Mouse (Mus musculus): ENCODE measurements around the gene Otog. TPM values are rescaled to one million over a fixed set of nuclear protein-coding genes. Genes with fewer than 3 reads are reported as not detected.

Otog gene
- polyA plus RNA-seq, 1 experiment = 0.77 TPM

GRCm38 (mm10) chr7:46238346-46238745 lies 2.4 kb upstream of the Otog start, which contains the start of gene Ush1c:
Gene Ush1c (minus strand): TSS chr7:46238503.
- TF ChIP-seq POLR2A (IDR thresholded peaks at IDR 0.05; ENCODE audit: control insufficient read depth, low read depth, low read length) = no peak
- no peak for TF ChIP-seq CTCF (IDR thresholded peaks at IDR 0.05; ENCODE audit: control insufficient read depth, insufficient read depth, insufficient replicate concordance, low read depth, low read length)
- H3K4me3 ChIP-seq (ENCODE audit: control insufficient read depth, low read depth, low read length) = no peak within 1 kb of the TSS

DNA sequence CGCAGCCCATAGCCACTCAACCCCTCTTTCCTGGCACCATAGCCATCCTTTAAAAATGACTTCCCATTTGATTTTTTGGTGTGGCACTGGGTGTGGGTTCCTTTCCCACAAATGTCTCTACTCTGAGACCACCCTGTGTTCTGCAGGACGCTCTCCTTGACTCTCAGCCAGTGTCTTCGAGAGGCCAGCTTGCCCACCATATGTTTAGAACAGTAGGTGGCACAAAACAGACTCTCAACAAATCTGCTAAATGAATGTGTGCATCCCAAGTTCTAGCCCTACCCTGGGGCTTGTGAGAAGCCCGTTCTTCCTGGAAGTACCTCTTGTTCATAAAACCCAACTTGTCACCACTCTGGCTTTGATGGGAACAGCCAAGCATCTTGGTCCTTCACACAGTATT lies 696 bp upstream of the Otog start:
- H3K27ac ChIP-seq (ENCODE audit: control insufficient read depth, insufficient read depth, low read depth, low read length) = no peak overlapping the region
- H3K27me3 ChIP-seq (ENCODE audit: control insufficient read depth, insufficient read depth, low read length) = no peaks in the 10 kb centered on the region
- TF ChIP-seq POLR2A (IDR thresholded peaks at IDR 0.05; ENCODE audit: control insufficient read depth, low read depth, low read length) (no peak), CTCF (IDR thresholded peaks at IDR 0.05; ENCODE audit: control insufficient read depth, insufficient read depth, insufficient replicate concordance, low read depth, low read length) (no peak)
- H3K36me3 ChIP-seq (ENCODE audit: control insufficient read depth, insufficient read depth, low read length) = no peaks in the 10 kb centered on the region
- no peak overlapping the region for H3K4me3 ChIP-seq (ENCODE audit: control insufficient read depth, low read depth, low read length)
- H3K4me1 ChIP-seq (ENCODE audit: control insufficient read depth, insufficient read depth, low read length) = no peaks in the 10 kb centered on the region

More at GRCm38 (mm10) chr7:46238346-46238745, 2.4 kb upstream of the Otog start, which contains the start of gene Ush1c:
- H3K27ac ChIP-seq (ENCODE audit: control insufficient read depth, insufficient read depth, low read depth, low read length) = no peak within 1 kb of the TSS
- H3K4me1 ChIP-seq (ENCODE audit: control insufficient read depth, insufficient read depth, low read length) = no peaks in the 10 kb centered on the region
- no peaks in the 10 kb centered on the region for H3K27me3 ChIP-seq (ENCODE audit: control insufficient read depth, insufficient read depth, low read length)
- H3K36me3 ChIP-seq (ENCODE audit: control insufficient read depth, insufficient read depth, low read length) = no peaks in the 10 kb centered on the region

DNA sequence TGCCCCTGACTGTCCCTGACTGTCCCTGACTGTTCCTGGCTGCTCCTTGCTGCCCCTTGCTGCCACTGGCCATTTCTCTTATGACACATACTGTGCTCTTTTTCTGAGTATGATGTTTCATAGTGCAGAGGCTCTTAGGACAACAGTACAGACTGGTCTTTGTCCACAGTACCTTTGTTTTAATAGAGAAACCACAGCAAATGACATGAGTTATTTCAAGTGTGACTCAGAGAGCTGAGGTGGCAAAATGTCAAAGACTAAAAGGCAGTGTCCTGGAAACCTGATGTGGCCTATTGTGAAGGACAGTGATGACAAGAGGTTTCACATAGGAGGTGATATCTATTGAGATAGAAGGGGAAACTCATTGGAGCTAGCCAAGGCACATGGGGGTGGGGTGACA lies 6.1 kb downstream of the Otog start:
- H3K4me3 ChIP-seq (ENCODE audit: control insufficient read depth, low read depth, low read length) = no peak overlapping the region
- no peak overlapping the region for H3K27ac ChIP-seq (ENCODE audit: control insufficient read depth, insufficient read depth, low read depth, low read length)
- no peaks in the 10 kb centered on the region for H3K27me3 ChIP-seq (ENCODE audit: control insufficient read depth, insufficient read depth, low read length)
- no peaks in the 10 kb centered on the region for H3K36me3 ChIP-seq (ENCODE audit: control insufficient read depth, insufficient read depth, low read length)
- H3K4me1 ChIP-seq (ENCODE audit: control insufficient read depth, insufficient read depth, low read length) = no peaks in the 10 kb centered on the region
- no peak for TF ChIP-seq POLR2A (IDR thresholded peaks at IDR 0.05; ENCODE audit: control insufficient read depth, low read depth, low read length)
- no peak for TF ChIP-seq CTCF (IDR thresholded peaks at IDR 0.05; ENCODE audit: control insufficient read depth, insufficient read depth, insufficient replicate concordance, low read depth, low read length)

DNA sequence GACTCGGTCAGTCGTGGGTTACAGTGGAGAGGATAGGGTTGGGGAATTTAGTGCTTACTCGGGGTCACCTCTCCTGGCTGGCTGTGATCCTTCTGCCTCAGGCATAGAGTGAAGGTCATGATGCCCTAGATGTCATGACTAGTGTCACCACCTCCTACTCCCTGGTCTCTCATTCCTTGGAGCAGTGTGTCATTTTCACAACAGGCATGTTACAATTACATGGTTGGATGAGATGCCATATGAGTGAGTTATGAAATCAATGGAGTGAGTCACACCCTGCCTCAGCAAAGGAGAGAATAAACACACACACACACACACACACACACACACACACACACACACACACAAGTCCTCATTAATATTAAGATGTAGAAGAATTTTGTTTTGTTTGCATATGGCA lies 6.8 kb downstream of the Otog start:
- H3K4me1 ChIP-seq (ENCODE audit: control insufficient read depth, insufficient read depth, low read length) = no peaks in the 10 kb centered on the region
- H3K27ac ChIP-seq (ENCODE audit: control insufficient read depth, insufficient read depth, low read depth, low read length) = no peak overlapping the region
- TF ChIP-seq CTCF (IDR thresholded peaks at IDR 0.05; ENCODE audit: control insufficient read depth, insufficient read depth, insufficient replicate concordance, low read depth, low read length) = no peak
- TF ChIP-seq POLR2A (IDR thresholded peaks at IDR 0.05; ENCODE audit: control insufficient read depth, low read depth, low read length) = no peak
- H3K27me3 ChIP-seq (ENCODE audit: control insufficient read depth, insufficient read depth, low read length) = no peaks in the 10 kb centered on the region
- H3K4me3 ChIP-seq (ENCODE audit: control insufficient read depth, low read depth, low read length) = no peak overlapping the region
- H3K36me3 ChIP-seq (ENCODE audit: control insufficient read depth, insufficient read depth, low read length) = no peaks in the 10 kb centered on the region

- TF ChIP-seq CTCF (IDR thresholded peaks at IDR 0.05; ENCODE audit: control insufficient read depth, insufficient read depth, insufficient replicate concordance, low read depth, low read length) (peak; percentile 63; the same call in 1 of the 2 replicates), POLR2A (IDR thresholded peaks at IDR 0.05; ENCODE audit: control insufficient read depth, low read depth, low read length) (no peak)
- H3K4me1 ChIP-seq (ENCODE audit: control insufficient read depth, insufficient read depth, low read length) = no peaks in the 10 kb centered on the region; the same call in 1 of the 2 replicates
- H3K27ac ChIP-seq (ENCODE audit: control insufficient read depth, insufficient read depth, low read depth, low read length) = no peak overlapping the region
- no peaks in the 10 kb centered on the region for H3K27me3 ChIP-seq (ENCODE audit: control insufficient read depth, insufficient read depth, low read length)
- H3K4me3 ChIP-seq (ENCODE audit: control insufficient read depth, low read depth, low read length) = no peak overlapping the region
- H3K36me3 ChIP-seq (ENCODE audit: control insufficient read depth, insufficient read depth, low read length) = no peaks in the 10 kb centered on the region
Measured at GRCm38 (mm10) chr7:46251841-46252240, 11.1 kb downstream of the Otog start.

DNA sequence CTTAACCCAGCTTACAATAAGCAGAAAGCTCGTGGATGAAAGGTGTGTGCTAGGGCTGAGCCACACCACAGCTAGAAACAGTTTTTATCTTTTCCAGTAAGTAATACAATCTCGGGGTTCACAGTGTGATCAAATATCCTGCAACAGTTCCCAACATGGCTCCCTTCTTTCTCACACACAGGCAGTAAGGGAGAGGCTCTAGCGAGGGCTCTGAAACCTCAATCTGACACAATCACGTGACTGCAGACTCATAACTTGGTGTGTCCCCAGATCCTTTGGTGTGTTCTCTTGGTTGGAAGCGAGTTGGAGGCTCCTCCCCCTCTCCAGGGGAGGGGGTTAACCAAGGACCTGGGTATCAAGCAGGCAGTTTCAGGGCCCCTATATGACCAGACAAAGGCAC lies 35.4 kb downstream of the Otog start:
- H3K27me3 ChIP-seq (ENCODE audit: control insufficient read depth, insufficient read depth, low read length) = no peaks in the 10 kb centered on the region
- no peaks in the 10 kb centered on the region for H3K4me1 ChIP-seq (ENCODE audit: control insufficient read depth, insufficient read depth, low read length)
- H3K27ac ChIP-seq (ENCODE audit: control insufficient read depth, insufficient read depth, low read depth, low read length) = no peak overlapping the region
- no peak overlapping the region for H3K4me3 ChIP-seq (ENCODE audit: control insufficient read depth, low read depth, low read length)
- H3K36me3 ChIP-seq (ENCODE audit: control insufficient read depth, insufficient read depth, low read length) = no peaks in the 10 kb centered on the region
- TF ChIP-seq POLR2A (IDR thresholded peaks at IDR 0.05; ENCODE audit: control insufficient read depth, low read depth, low read length) (no peak), CTCF (IDR thresholded peaks at IDR 0.05; ENCODE audit: control insufficient read depth, insufficient read depth, insufficient replicate concordance, low read depth, low read length) (no peak)

DNA sequence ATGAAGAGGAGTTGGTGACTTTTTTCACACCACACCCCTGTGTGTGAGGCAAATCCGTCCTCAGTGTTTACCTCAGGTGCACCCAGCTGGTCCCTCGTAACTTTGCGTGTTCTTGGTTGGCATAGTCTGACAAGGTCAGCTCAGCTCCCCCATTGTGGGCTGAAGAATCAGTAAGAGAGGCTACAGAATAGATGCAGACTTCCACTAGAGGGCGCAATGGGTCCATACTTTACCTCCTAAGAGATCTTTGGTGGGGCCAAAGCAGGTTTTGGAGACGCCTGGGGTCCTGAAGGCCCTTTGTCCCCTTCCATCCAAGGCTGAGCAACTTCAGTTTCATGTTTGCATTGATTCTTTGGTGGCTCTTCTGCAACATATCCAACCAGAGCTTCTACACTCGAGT lies 39.2 kb downstream of the Otog start:
- H3K27ac ChIP-seq (ENCODE audit: control insufficient read depth, insufficient read depth, low read depth, low read length) = no peak overlapping the region
- H3K4me1 ChIP-seq (ENCODE audit: control insufficient read depth, insufficient read depth, low read length) = no peaks in the 10 kb centered on the region
- no peaks in the 10 kb centered on the region for H3K36me3 ChIP-seq (ENCODE audit: control insufficient read depth, insufficient read depth, low read length)
- H3K27me3 ChIP-seq (ENCODE audit: control insufficient read depth, insufficient read depth, low read length) = no peaks in the 10 kb centered on the region
- TF ChIP-seq CTCF (IDR thresholded peaks at IDR 0.05; ENCODE audit: control insufficient read depth, insufficient read depth, insufficient replicate concordance, low read depth, low read length) (peak; percentile 21; the same call in 1 of the 2 replicates), POLR2A (IDR thresholded peaks at IDR 0.05; ENCODE audit: control insufficient read depth, low read depth, low read length) (no peak)
- no peak overlapping the region for H3K4me3 ChIP-seq (ENCODE audit: control insufficient read depth, low read depth, low read length)

DNA sequence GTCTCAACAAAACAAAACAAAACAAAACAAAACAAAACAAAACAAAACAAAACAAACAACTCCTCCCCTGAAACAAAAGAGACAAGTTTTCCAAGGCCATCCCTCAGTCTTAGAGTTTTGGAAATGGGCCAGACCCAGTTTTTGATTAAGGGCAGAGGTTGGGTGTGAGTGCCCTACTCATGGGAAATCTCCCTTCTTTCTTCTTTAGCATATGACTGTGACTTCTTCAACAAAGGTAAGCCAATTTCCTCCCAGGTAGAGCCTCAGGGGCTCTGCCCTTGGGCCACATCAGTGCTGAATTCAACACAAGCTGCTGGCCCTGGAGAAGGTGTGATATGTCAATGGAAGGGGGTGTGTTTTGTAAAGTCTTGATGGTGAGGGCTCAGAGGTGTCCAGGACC lies 40.1 kb downstream of the Otog start:
- H3K27me3 ChIP-seq (ENCODE audit: control insufficient read depth, insufficient read depth, low read length) = no peaks in the 10 kb centered on the region
- TF ChIP-seq POLR2A (IDR thresholded peaks at IDR 0.05; ENCODE audit: control insufficient read depth, low read depth, low read length) = no peak
- TF ChIP-seq CTCF (IDR thresholded peaks at IDR 0.05; ENCODE audit: control insufficient read depth, insufficient read depth, insufficient replicate concordance, low read depth, low read length) = no peak
- H3K27ac ChIP-seq (ENCODE audit: control insufficient read depth, insufficient read depth, low read depth, low read length) = no peak overlapping the region
- no peaks in the 10 kb centered on the region for H3K36me3 ChIP-seq (ENCODE audit: control insufficient read depth, insufficient read depth, low read length)
- no peak overlapping the region for H3K4me3 ChIP-seq (ENCODE audit: control insufficient read depth, low read depth, low read length)
- no peaks in the 10 kb centered on the region for H3K4me1 ChIP-seq (ENCODE audit: control insufficient read depth, insufficient read depth, low read length)

Measured in testis, adult 2 months (tissue).